Mouse (Mus musculus): Measurements from ENCODE around the gene Ctc1.
A peak's percentile ranks its signal among the peaks of the same experiment; 100 is the strongest.

Ctc1 gene

DNA sequence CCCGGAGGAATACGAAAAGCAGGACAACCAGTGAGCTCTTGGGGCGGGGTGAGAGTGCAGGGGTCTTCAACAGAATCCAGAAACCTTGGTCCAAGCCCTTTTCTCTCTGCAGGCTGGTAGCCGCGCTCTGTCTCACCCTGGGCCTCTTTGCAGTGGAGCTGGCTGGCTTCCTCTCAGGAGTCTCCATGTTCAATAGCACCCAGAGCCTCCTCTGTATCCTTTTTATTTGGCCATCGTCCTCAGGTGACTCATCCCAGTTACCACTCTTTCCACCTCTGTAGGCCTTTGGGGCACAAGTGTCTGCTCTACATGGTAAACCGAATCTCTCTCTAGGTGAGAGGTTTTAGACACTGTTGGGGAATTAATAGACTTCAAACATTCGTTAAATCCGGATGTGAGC lies 55.6 kb downstream of the Ctc1 start:
- no peak for DNase-seq

DNA sequence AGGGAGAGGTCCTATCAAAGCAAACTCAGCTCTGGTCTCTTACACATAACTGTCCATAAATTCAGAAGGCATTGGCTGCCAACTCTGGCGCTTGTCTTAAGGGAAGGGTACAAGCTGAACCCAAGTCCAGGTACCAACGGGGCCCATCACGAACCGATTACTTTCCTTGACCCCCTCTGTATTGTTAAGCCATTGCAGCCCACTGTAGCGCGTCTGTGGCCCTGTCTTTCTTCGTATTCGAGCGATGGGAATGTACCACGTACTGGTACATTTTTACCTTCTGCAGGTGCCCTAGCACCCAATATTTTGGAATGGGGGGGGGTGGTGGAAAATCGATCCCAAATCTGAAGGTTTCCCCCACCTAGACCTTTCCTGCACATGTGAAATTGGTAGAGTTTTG lies 56.5 kb downstream of the Ctc1 start:
- DNase-seq, result no peak

DNA sequence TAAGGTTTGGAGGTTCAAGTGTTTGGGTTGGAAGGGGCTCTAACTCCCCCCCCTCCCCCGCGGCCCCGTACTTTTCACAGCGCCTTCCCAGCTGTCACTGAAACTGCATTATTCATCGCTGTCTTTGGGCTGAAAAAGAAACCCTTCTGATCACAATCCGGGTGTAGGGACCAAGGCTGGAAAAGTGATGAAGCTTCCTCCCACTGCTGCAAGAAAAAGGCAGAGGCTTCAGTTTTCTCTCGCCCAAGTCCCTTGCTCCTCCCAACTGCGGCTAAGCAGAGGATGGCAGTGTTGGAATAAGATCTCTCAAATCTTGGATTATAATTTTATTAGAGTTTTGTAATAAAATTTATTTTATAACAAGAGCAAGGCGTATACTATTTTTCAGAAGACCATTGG lies 57.0 kb downstream of the Ctc1 start:
- no peak for DNase-seq

DNA sequence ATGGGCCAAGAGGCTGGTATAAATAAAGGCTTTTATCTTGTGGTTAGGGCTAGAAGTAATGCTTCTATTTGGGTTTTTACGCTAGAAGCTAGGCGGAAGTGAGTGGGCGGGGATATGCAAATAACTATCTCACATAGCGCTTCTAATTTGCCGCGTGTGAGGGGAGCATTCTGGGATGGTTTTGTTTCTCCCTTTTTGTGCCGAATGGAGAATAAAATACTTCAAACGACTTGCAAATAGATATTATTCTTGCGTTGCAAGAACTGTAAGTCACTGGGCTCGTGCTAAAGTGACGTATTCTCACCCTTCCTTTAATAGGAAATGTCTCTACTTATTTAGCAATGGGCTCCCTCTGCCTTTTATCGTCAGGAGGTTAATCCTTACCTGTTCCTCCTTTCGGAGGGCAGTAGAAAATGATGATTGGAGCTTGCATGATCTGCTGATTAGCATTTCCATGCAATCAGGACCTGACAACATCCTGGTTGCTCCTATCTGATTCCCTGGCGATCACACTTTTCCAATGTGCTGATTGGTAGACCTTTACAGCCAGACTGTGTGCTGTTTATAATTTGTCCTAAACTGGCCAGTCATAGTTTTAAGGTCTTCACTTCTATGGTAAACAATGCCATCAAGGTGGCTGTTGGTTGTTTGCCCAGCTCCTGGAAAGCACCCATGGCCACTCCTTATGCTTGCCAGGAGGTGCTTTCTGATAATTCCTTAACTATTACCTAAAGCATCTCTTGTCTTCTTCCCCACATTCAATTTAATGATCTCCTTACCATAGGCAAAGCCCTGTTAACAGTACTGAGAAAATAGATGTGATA lies 57.6 kb downstream of the Ctc1 start:
- DNase-seq, result peak; percentile 89

DNA sequence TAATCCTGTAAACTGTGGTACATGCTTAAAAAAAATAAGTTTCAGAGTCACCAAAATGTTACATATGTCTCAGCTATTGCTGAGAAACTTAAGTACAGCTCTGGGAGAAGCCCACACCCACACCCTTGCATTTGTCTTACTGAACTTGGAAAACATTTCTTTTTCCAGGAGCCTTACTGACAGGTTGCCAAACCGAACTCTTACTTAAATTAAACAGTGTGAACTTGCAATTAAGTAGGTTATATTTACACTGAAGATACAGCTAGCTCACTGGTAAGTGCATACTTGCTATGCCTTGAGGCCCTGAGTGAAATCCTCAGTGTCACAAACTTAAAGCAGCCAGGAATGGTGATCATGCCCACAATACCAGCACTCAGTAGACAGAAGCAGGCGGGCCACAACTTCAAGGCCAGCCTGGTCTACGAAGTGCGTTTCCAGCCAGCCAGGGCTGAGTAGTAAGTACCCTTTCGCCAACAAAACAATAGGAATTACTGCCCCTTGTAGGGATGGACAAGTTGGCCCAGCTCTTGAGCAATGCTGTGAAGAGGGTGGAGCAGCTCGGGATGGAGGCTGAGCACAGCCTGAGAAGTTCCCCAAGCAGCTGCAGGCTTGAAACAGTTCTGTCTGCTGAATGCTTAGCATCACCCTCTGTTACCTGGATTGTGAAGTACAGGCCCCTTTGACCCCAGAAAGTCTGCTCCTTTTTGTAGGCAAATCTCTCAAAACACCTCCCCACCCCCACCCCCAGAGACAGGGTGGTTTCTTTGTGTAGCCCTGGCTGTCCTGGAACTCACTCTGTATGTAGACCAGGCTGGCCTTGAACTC lies 58.5 kb downstream of the Ctc1 start:
- DNase-seq, result no peak

DNA sequence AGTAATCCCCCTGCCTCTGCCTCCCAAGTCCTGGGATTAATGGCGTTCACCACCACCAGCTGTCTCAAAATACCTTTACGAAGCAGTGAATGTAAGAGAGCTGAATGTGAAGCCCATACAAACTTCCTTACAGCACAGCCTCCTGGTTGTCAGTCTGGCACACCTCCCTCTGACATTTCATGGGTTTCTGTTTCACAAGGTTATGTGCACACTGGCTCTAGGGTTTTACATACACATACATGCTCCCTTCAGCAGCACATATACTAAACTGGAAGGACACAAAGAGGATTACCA lies 59.0 kb downstream of the Ctc1 start:
- no peak for DNase-seq

DNA sequence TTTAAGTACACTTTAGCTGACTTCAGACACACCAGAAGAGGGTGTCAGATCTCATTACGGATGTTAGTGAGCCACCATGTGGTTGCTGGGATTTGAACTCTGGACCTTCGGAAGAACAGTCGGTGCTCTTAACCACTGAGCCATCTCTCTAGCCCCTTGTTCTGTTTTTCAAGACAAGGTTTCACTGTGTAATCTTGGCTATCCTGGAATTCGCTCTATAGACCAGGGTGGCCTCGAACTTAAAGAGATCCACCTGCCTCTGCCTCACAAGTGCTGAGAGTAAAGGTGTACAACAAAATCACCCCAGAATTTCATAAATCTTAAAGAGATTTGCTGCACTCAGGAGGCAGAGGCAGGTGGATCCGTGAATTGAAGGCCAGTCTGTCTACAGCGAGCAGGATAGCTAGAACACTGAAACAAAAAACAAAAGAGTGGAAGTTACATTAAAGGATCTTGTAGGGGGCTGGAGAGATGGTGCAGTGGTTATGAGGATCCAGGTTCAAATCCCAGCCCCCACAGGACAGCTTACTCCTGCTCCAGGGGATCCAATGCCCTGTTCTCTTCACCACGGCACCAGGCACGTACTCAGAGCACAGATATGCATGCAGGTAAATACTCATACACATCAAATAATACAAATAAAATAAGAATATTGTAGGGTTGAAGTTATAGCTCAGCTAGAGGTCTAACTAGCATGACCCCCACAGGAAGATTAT lies 60.2 kb downstream of the Ctc1 start:
- no peak for DNase-seq

DNA sequence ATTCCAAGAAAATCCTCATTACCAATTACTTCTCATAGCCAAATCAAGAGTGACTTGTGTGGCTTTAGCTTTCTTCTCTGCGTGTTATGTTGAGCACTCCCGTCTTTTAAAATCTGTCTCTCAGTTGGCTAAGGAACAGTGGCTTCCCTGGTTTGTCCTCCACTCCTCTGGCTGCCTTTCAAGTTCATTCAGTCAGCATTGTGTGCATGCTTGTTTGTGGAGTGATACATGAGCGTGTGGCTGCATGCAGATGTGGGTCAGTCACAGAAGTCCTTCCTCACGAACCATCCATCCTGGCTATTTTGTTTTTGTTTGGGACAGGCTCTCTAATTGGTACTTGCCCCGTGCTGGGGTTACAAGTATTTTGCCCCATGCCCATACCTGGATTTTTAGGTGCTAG lies 60.9 kb downstream of the Ctc1 start:
- DNase-seq, result no peak

DNA sequence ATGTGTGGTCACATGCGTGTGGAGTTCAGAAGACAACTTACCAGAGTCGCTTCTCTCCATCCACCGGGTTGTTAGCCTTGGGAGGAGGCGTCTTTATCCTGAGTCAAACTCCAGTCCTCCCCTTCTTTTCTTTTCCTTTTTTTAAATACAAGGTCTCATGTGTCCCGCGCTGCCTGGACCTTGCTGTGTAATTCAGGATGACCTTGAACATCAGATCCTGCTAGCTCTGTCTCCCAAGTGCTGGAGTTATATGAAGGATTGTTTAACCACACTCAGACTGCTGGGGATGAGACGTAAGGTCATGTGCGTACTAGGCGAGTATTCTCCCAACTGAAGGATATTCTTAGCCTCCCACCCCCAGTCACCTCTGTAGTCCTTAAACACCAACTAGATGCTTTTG lies 61.6 kb downstream of the Ctc1 start:
- no peak for DNase-seq

DNA sequence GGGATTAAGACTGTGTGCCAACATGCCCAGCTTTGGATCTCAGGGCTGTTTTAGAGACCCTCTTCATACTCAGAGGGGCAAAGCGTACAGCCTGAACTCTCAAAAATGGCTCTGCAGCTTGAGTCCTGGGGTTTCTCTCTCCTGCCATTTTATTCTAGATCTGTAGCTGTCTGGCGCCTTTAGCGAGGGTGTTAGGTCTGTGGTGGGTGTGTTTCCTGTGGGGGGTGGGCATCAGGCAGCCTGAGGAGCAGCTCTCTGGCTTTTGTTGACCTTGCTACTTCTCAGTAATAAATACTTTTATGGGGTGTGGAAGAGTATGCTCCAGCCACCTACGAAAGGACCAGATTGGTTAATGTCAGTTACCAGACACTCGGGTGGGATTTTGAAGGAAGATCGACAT lies 62.3 kb downstream of the Ctc1 start:
- no peak for DNase-seq

DNA sequence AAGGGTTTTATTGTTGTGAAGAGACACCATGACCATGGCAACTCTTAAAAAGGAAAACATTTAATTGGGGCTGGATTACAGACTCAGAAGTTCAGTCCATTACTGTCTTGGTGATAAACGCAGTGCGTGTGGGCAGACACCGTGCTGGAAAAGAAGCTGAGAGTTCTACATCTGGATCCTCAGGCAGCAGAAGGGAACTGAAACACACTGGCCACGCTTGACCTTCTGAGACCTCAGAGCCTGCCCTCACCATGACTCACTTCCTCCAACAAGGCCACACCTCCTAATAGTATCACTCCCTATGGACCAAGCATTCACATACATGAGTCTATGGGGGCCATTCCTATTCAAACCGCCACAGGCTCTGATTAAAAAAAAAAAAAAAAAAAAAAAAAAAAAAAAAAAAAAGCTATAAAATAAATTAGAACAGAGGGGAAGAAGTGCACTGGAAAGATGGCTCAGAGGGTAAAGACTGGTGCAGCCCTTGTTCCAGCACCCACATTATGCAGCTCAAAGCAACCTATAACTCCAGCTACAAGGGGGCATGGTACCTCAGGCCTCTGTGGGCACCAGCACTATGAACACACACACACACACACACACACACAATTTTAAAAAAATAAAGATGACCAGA lies 63.2 kb downstream of the Ctc1 start:
- DNase-seq, result no peak

DNA sequence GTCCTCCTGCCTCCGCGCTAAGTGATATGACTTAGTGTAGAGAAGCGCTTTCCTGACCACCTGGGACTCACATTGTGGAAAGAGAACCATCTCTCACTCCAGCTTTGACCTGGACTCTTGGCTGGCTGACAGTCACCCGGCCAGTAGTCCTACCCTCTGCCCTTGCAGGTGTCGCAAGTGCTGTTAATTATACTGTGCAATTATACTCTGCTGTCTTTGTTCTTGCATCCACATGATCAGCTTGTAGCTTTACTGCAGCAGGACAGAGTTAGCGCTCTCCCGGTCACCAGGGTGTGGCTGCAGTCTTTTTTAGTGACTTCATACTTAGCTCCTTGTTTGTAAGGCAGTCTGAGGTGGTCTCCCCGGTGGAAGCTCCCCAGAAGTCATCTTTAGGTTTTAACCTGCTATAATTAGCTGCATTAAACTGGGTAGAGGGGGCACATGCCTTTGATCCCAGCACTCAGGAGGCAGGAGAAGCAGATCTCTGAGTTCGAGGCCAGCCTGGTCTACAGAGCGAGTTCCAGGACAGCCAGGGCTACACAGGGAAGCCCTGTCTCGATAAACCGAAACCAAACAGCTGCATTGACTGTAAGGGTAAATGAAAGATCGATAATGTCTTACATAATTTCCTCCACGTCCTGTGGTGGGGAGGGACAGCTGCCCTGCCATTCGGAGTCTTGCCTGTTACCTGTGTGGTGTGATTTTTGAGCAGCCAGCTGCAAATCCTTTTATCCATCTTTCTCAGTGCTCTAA lies 64.6 kb downstream of the Ctc1 start:
- DNase-seq, result no peak

DNA sequence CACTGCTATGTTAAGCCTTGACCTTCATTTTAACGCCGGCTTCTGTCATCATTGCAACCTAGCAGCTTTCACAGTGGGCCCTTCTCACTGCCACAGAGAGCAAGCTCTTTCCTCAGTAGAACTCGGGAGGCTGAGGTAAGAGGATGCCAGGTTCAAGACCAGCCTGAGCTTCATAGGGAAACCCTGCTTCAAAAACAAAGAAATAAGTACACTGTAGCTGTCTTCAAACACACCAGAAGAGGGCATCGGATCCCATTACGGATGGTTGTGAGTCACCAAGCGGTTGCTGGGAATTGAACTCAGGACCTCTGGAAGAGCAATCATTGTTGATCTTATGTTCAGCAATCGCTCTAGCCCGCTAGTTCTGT lies 65.1 kb downstream of the Ctc1 start:
- DNase-seq, result no peak

DNA sequence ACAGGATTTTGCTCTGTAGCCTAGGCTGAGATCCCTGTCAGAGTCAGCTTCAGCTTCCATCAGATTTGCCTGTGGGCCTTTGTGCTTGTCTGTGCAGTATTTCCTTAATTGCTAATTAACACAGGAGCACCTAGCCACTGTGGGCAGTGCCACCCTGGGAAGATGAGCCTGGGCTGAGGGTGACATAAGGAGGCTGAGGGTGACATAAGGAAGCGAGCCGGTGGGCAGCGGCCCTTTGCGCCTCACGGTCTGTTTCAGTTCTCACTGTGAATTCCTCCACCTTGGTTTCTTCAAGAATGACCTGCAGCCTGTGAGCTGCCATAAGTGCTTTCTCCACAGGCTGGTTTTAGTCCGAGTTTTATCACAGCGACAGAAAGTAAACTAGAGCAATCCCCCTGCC lies 65.9 kb downstream of the Ctc1 start:
- no peak for DNase-seq

DNA sequence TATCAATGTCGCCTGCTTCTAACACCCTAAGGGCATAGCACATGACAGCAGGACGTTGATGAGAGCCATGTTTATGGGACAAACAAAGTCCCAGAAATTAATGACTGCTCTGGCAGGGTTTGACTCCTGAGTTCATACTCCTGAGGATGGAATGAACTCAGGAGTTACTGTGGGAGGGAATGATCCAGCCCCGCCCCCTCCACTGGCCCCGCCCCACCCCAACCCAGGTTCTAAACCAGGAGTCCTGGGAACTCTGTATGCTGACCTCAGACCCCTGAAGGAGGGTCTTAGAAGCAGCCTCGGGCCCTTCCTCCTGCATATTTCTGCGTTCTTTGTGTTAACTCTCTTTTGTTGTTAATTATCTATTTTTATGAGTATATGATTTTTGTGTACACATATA lies 69.9 kb downstream of the Ctc1 start:
- DNase-seq, result peak; percentile 7

All from kidney, postnatal 10 days (tissue).